In the genomic region with DNA sequence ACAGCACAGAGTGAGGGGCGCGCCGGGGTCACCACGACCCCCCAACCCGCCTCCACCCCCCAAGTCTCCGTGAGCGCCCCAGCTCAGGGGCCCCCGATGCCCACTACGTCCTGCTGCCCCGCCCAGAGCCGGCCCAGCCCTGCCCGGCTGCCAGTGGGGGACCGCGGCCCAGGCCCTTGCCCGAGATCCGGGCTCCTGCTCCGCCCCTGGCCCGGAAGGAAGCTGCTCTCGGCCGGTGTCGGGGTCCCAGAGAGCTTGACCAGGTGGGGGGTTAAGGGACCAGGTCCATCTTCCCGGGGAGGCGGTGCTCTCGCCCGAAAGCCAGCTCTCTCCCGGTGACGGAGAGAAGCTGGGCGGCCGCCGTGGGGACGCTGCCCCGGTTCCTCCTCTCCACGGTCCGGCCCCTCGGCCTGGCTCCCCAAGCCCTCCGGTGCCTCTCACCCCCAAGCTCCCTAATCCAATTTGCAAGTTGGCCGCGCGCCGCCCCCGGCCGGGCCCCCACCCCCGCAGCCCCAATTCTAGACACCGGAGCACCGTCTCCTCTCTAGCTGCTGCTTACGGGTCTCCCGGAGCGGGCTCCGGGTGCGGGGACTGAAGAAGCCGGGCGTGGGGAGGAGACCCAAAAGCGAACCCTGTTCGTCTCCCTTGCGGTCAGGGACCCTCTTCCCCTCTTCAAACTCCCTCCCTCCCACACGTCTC, we compare ENCODE assay signal across 10 mouse cellular contexts. TPM values are rescaled to one million over a fixed set of nuclear protein-coding genes. Genes with fewer than 3 reads are reported as not detected.
DNase-seq lines count a peak whose midpoint lies in the region; ATAC-seq and TF ChIP-seq lines count a peak whose summit lies in the region.
"Had no signal": no experiment of that assay in that cellular context is flagged by ENCODE, and none has a peak within 500 bp of the region (broad histone marks: within the 10 kb centered on the region; RNA-seq: fewer than 3 reads in every experiment).

No protein-coding gene starts in this region.

- H3K4me1 ChIP-seq in limb, embryonic 13.5 days: peaks cover 22% of the 10 kb centered on the region
- H3K4me1 ChIP-seq in stomach, embryonic 16.5 days (ENCODE audit: control insufficient read depth, insufficient read depth, low read length): peaks cover 10% of the 10 kb centered on the region; the same call in 1 of the 2 replicates

- no peak for ATAC-seq in limb, embryonic 13.5 days (ENCODE audit: low FRiP score, low read depth)
- ATAC-seq in stomach, embryonic 16.5 days (ENCODE audit: insufficient read depth, low FRiP score): no peak

- H3K27ac ChIP-seq in gastrocnemius, adult 2 months: no peak overlapping the region
- H3K27ac ChIP-seq in limb, embryonic 13.5 days: no peak overlapping the region
- H3K27ac ChIP-seq in stomach, embryonic 16.5 days (ENCODE audit: low read length): no peak overlapping the region
- H3K27ac ChIP-seq: liver, embryonic 14.5 days had no signal

- intact Hi-C loops in gastrocnemius, adult 2 months (cut with DNase I): no loop called here
- intact Hi-C loops in gastrocnemius, postnatal 14 days (cut with DNase I; ENCODE audit: low total_unique reads): no loop called here

- TF ChIP-seq CTCF in gastrocnemius, adult 2 months (IDR thresholded peaks at IDR 0.05): no peak

- no peak for DNase-seq in gastrocnemius, adult 2 months
- DNase-seq in gastrocnemius, postnatal 14 days: no peak
- DNase-seq in right cerebral cortex, postnatal 14 days: peak; percentile 51
- DNase-seq in right cerebral cortex, postnatal 4 days: no peak
- DNase-seq in urinary bladder, postnatal 4 days (ENCODE audit: low spot score in 2 of 2): no peak
- no peak for DNase-seq in embryo, embryonic 9.5 days (ENCODE audit: extremely low spot score)

- under 1% methylated on average over 51 of the region's 56 CpGs for WGBS in limb, embryonic 13.5 days
- 1% methylated on average over 54 of the region's 56 CpGs for WGBS in stomach, embryonic 16.5 days

- no peaks in the 10 kb centered on the region for H3K36me3 ChIP-seq in limb, embryonic 13.5 days
- H3K36me3 ChIP-seq in stomach, embryonic 16.5 days (ENCODE audit: control insufficient read depth, insufficient read depth, low read length): no peaks in the 10 kb centered on the region

- no peak overlapping the region for H3K9ac ChIP-seq in limb, embryonic 13.5 days
- no peak overlapping the region for H3K9ac ChIP-seq in stomach, embryonic 16.5 days (ENCODE audit: low read length)
- H3K9ac ChIP-seq: liver, embryonic 14.5 days had no signal

- peak overlapping the region; percentile 50 for H3K4me3 ChIP-seq in gastrocnemius, adult 2 months
- peak overlapping the region; percentile 30 for H3K4me3 ChIP-seq in limb, embryonic 13.5 days
- H3K4me3 ChIP-seq in stomach, embryonic 16.5 days (replicated peaks; ENCODE audit: low read length): peak overlapping the region; percentile 29

- peak overlapping the region; percentile 50 for H3K4me2 ChIP-seq in limb, embryonic 13.5 days (replicated peaks)
- H3K4me2 ChIP-seq in stomach, embryonic 16.5 days (ENCODE audit: low read depth, low read length): peak overlapping the region; percentile 41; the same call in 1 of the 2 replicates

- H3K9me3 ChIP-seq in limb, embryonic 13.5 days: no peaks in the 10 kb centered on the region
- H3K9me3 ChIP-seq in stomach, embryonic 16.5 days (replicated peaks; ENCODE audit: control insufficient read depth, low read length): no peaks in the 10 kb centered on the region

- peaks cover 100% of the 10 kb centered on the region for H3K27me3 ChIP-seq in limb, embryonic 13.5 days
- H3K27me3 ChIP-seq in stomach, embryonic 16.5 days (ENCODE audit: control insufficient read depth, insufficient read depth, low read length): peaks cover 97% of the 10 kb centered on the region

RNA-seq across cellular contexts. Expression of gene Neurod2, which starts 0.9 kb away (rescaled TPM):
- not detected for total RNA-seq in gastrocnemius, adult 2 months (2021)
- not detected for total RNA-seq in gastrocnemius, postnatal 14 days (2021)
- polyA plus RNA-seq in limb, embryonic 13.5 days (2015; fragmentation: Nextera tagmentation; extraction: Ambion mirVana): not detected in 2 replicates
- 0.06 TPM in 1 of 2 replicates, not detected in the other for polyA plus RNA-seq in stomach, embryonic 16.5 days (2015; fragmentation: Nextera tagmentation; extraction: Ambion mirVana)
- total RNA-seq: common myeloid progenitor, adult 5-6 weeks had no signal
- polyA plus RNA-seq: liver, embryonic 14.5 days had no signal

RNA-seq across cellular contexts. Expression of gene Ppp1r1b, which starts 19.7 kb away (rescaled TPM):
- not detected for total RNA-seq in gastrocnemius, adult 2 months (2021)
- under 1 TPM; 0.20 to 0.29 TPM for total RNA-seq in gastrocnemius, postnatal 14 days (2021)
- 1.5 and 1.9 TPM in 2 replicates for polyA plus RNA-seq in limb, embryonic 13.5 days (2015; fragmentation: Nextera tagmentation; extraction: Ambion mirVana)
- 18.7 and 20.3 TPM in 2 replicates for polyA plus RNA-seq in stomach, embryonic 16.5 days (2015; fragmentation: Nextera tagmentation; extraction: Ambion mirVana)
- total RNA-seq: common myeloid progenitor, adult 5-6 weeks had no signal

RNA-seq across cellular contexts. Expression of gene Stard3, which starts 29.6 kb away (rescaled TPM):
- 10 to 100 TPM; 11.8 to 12.1 TPM for total RNA-seq in gastrocnemius, adult 2 months (2021)
- total RNA-seq in gastrocnemius, postnatal 14 days (2021): 1 to 10 TPM; 7.3 to 9.4 TPM
- 41.9 and 43.2 TPM in 2 replicates for polyA plus RNA-seq in limb, embryonic 13.5 days (2015; fragmentation: Nextera tagmentation; extraction: Ambion mirVana)
- polyA plus RNA-seq in stomach, embryonic 16.5 days (2015; fragmentation: Nextera tagmentation; extraction: Ambion mirVana): 43.9 and 51.8 TPM in 2 replicates

RNA-seq across cellular contexts. Expression of gene Tcap, which starts 55.1 kb away (rescaled TPM):
- 1,000 to 10,000 TPM; 3,050 to 3,067 TPM for total RNA-seq in gastrocnemius, adult 2 months (2021)
- 1,000 to 10,000 TPM in 1 of 2 experiments, 100 to 1,000 TPM in 1; 673 to 1,120 TPM for total RNA-seq in gastrocnemius, postnatal 14 days (2021)
- 11.3 and 12.9 TPM in 2 replicates for polyA plus RNA-seq in limb, embryonic 13.5 days (2015; fragmentation: Nextera tagmentation; extraction: Ambion mirVana)
- polyA plus RNA-seq in stomach, embryonic 16.5 days (2015; fragmentation: Nextera tagmentation; extraction: Ambion mirVana): 0.57 and 9.3 TPM in 2 replicates
- total RNA-seq: common myeloid progenitor, adult 5-6 weeks had no signal

RNA-seq across cellular contexts. Expression of gene Pnmt, which starts 57.7 kb away (rescaled TPM):
- total RNA-seq in gastrocnemius, adult 2 months (2021): 1 to 10 TPM; 1.8 to 5.9 TPM
- under 1 TPM; 0.39 to 0.53 TPM for total RNA-seq in gastrocnemius, postnatal 14 days (2021)
- 1.4 and 1.6 TPM in 2 replicates for polyA plus RNA-seq in limb, embryonic 13.5 days (2015; fragmentation: Nextera tagmentation; extraction: Ambion mirVana)
- 0.15 TPM in 1 of 2 replicates, not detected in the other for polyA plus RNA-seq in stomach, embryonic 16.5 days (2015; fragmentation: Nextera tagmentation; extraction: Ambion mirVana)
- total RNA-seq: common myeloid progenitor, adult 5-6 weeks had no signal
- polyA plus RNA-seq: liver, embryonic 14.5 days had no signal
